Mouse (Mus musculus) liver, adult 2 months (tissue): ENCODE measurements around the gene Pdcd6. TPM values are rescaled to one million over a fixed set of nuclear protein-coding genes. Genes with fewer than 3 reads are reported as not detected.

ENCODE experiments used
- DNase-seq: peaks from one replicate; pipeline ENCODE4 v3.0.0-alpha.2; 2011; ENCODE audit warnings: low read depth, low spot score; ENCODE audit errors: extremely low read depth
- H3K27ac ChIP-seq: fragments of 200-500 bp; replicated peaks from 2 replicates; pipeline ENCODE4 v1.5.1; 2012; ENCODE audit warnings: low read depth, mild to moderate bottlenecking, control low read depth, inconsistent platforms, low read length; ENCODE audit not compliant: insufficient read depth
- H3K27me3 ChIP-seq: fragments of 200-500 bp; 2 replicates; pipeline ENCODE4 v1.6.1; 2012; ENCODE audit warnings: mild to moderate bottlenecking, moderate library complexity, low read length, inconsistent platforms; ENCODE audit not compliant: control insufficient read depth, insufficient read depth
- H3K36me3 ChIP-seq: fragments of 200-500 bp; 2 replicates; pipeline ENCODE4 v1.6.1; 2012; ENCODE audit warnings: low read length, inconsistent platforms; ENCODE audit not compliant: control insufficient read depth, insufficient read depth
- H3K4me1 ChIP-seq: fragments of 200-500 bp; 2 replicates; pipeline ENCODE4 v1.6.1; 2011; ENCODE audit warnings: low read length; ENCODE audit not compliant: control insufficient read depth, insufficient read depth
- H3K4me3 ChIP-seq: fragments of 200-500 bp; 2 replicates; pipeline ENCODE4 v1.5.1; 2011; ENCODE audit warnings: low read depth, mild to moderate bottlenecking, control low read depth, low read length, moderate library complexity; ENCODE audit not compliant: insufficient read depth
- H3K79me2 ChIP-seq: fragments of 200-500 bp; 2 replicates; pipeline ENCODE4 v1.6.1; 2012; ENCODE audit warnings: inconsistent platforms, mild to moderate bottlenecking, low read length, moderate library complexity; ENCODE audit not compliant: control insufficient read depth, insufficient read depth
- H3K9ac ChIP-seq: fragments of 200-500 bp; 2 replicates; pipeline ENCODE4 v1.6.1; 2012; ENCODE audit warnings: low read depth, mild to moderate bottlenecking, control low read depth, inconsistent platforms, low read length
- CTCF ChIP-seq: fragments of 200-500 bp; IDR thresholded peaks from 2 replicates; pipeline ENCODE4 v1.5.1; 2011; ENCODE audit warnings: low read depth, low read length, control low read depth
- POLR2A ChIP-seq: fragments of 200-500 bp; IDR thresholded peaks from 2 replicates; pipeline ENCODE4 v1.6.1; 2011; ENCODE audit warnings: low read length, control low read depth; ENCODE audit not compliant: insufficient read depth; ENCODE audit errors: extremely low read depth
- WGBS: fragments of 180-500 bp; shearing (Covaris S2); methylation state at CpG from one replicate; pipeline ENCODE4 v1.1.7; 2018; 5-methylcytosine and 5-hydroxymethylcytosine counted together
- polyA plus RNA-seq: library from polyadenylated mRNA; depleted of rRNA; stranded (reverse); fragments of >200 nt; gene quantifications from 2 replicates; pipeline ENCODE4 v1.2.3, GENCODE M21; 2012; rRNA removed
- total RNA-seq: library from RNA; depleted of rRNA; stranded (reverse); fragments of >200 nt; gene quantifications from 2 replicates; pipeline ENCODE4 v1.2.3, GENCODE M21; 2014; rRNA removed

Gene Pdcd6
- total RNA-seq (123 and 140 TPM in 2 replicates), polyA plus RNA-seq (77.0 and 82.5 TPM in 2 replicates)

DNA sequence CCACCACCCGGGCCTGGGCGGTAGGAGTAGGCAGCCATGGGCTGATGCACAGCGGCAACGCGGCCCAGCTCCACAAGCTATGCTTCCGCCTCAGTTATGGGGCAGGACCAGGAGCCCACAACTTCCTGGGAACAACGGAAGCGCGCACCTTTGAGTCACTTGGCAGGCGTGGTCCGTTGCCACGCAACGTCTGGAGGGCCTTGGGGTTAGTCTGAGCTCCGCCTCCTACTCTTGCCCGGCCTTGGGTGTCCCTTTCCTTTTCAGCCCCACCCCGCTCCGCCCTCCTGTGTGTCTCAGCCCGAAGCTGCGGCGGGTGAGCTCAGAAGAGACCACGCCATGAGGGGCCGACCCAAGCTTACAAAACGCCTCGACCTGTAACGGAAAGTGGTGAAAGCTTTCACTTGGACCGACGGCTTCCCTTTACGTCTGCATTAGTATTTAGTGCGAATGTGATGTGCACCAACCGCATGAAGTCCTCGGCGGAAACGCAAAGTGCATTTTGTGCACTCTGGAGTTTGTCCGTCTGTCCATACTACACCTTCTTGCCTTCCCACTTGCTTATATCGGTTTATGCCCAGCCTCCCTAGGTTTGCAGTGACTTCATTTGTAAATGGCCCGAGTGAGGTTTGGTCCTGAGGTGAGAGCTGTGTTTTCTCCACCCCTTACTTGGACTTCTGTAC lies at the start of gene Pdcd6:
Gene Pdcd6 (minus strand): TSS at position 411 of the 680 bp plus-strand sequence.
- peak; percentile 96 for DNase-seq
- peaks cover 3% of the 10 kb centered on the region for H3K4me1 ChIP-seq
- peaks cover 30% of the 10 kb centered on the region for H3K36me3 ChIP-seq
- H3K9ac ChIP-seq = peak within 1 kb of the TSS; percentile 90
- H3K4me3 ChIP-seq = peak within 1 kb of the TSS; percentile 88
- WGBS = under 1% methylated on average over 36 of the region's 36 CpGs
- H3K27me3 ChIP-seq = no peaks in the 10 kb centered on the region
- H3K27ac ChIP-seq = peak within 1 kb of the TSS; percentile 90
- H3K79me2 ChIP-seq = peaks cover 2% of the 10 kb centered on the region; the same call in 1 of the 2 replicates
- TF ChIP-seq POLR2A = peak; percentile 74
- no peak for TF ChIP-seq CTCF

DNA sequence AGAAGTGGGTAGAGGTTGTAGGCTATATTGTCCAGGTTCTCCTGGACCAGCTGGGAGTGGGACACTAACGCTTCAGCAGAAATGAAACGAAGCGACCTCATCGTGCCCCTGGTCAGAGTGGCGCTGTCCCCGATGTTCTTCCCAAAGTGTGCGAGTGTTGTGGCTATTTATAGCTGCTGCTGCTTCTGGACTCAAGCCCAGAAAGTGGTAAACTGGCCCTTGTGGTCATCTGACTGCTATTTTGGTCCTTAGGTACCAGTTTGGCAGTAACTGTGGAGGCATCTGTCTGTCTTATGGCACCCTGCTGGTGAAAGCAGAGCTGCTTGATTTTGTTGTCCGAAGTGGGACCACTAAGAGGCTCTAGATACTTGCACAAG lies 46.5 kb upstream of the Pdcd6 start, which contains the start of gene Lrrc14b:
Gene Lrrc14b (minus strand): TSS at position 147 of the 377 bp plus-strand sequence.
- 13% methylated on average over 8 of the region's 8 CpGs for WGBS
- DNase-seq = peak; percentile 74
- Histone ChIP-seq H3K9ac (peak within 1 kb of the TSS; percentile 10; the same call in 1 of the 2 replicates), H3K79me2 (no peaks in the 10 kb centered on the region), H3K36me3 (peaks cover 6% of the 10 kb centered on the region), H3K27me3 (no peaks in the 10 kb centered on the region), H3K27ac (peak within 1 kb of the TSS; percentile 1; the same call in 1 of the 2 replicates), H3K4me3 (peak within 1 kb of the TSS; percentile 19; the same call in 1 of the 2 replicates), H3K4me1 (peaks cover 7% of the 10 kb centered on the region; the same call in 1 of the 2 replicates)
- TF ChIP-seq CTCF (no peak), POLR2A (no peak)

- DNase-seq = peak; percentile 48
- WGBS = 70% methylated on average over 13 of the region's 13 CpGs
- TF ChIP-seq CTCF = no peak
- TF ChIP-seq POLR2A = no peak
- H3K4me1 ChIP-seq = peaks cover 7% of the 10 kb centered on the region; the same call in 1 of the 2 replicates
- H3K4me3 ChIP-seq = peak overlapping the region; percentile 19; the same call in 1 of the 2 replicates
- H3K27ac ChIP-seq = peak overlapping the region; percentile 1; the same call in 1 of the 2 replicates
- H3K27me3 ChIP-seq = no peaks in the 10 kb centered on the region
- H3K9ac ChIP-seq = peak overlapping the region; percentile 10; the same call in 1 of the 2 replicates
- peaks cover 10% of the 10 kb centered on the region for H3K36me3 ChIP-seq
- no peaks in the 10 kb centered on the region for H3K79me2 ChIP-seq
Measured at GRCm38 (mm10) chr13:74363176-74363858, 45.9 kb upstream of the Pdcd6 start.

DNA sequence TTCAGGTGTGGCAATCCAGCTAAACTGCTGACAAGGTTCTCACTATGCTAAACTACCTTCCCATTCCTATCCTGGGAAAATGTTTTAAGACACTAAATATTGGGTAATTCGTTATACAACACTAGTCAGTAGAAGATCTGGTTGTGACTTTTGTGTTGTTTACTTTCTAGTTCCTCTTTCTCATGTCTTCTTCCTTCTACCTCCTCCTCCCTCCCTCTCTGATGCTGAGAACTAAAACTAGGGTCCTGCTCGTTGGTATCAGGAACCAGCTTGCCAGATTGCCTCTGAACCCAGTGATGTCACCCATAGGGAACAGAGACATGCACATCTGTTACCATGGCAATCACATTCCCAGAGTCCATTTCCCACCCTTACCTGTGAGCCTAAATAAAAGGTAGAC lies 44.8 kb upstream of the Pdcd6 start:
- Histone ChIP-seq H3K4me1 (peaks cover 7% of the 10 kb centered on the region; the same call in 1 of the 2 replicates), H3K36me3 (peaks cover 16% of the 10 kb centered on the region), H3K27ac (no peak overlapping the region), H3K27me3 (no peaks in the 10 kb centered on the region), H3K79me2 (no peaks in the 10 kb centered on the region), H3K4me3 (no peak overlapping the region), H3K9ac (no peak overlapping the region)
- no peak for DNase-seq
- 65% methylated on average over 2 of the region's 2 CpGs for WGBS
- TF ChIP-seq POLR2A = no peak

DNA sequence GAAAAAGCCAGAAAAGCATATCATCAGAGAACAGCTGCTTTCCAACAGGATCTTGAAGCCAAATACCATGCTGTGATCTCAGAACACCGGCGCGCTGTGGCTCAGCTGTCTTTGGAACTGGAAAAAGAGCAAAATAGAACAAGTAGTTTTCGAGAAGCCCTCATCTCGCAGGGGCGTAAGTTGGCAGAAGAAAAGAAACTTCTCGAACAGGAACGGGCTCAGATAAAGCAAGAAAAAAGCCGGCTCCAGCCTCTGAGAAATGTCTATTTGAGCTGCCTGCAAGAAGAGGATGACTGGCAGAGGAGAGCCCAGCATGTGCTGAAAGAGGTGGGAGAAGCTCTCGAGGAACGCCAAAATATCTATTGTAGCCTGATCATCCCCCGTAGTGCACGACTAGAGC lies 39.1 kb upstream of the Pdcd6 start:
- H3K27ac ChIP-seq = no peak overlapping the region
- H3K27me3 ChIP-seq = no peaks in the 10 kb centered on the region
- no peaks in the 10 kb centered on the region for H3K79me2 ChIP-seq
- 94% methylated on average over 13 of the region's 13 CpGs for WGBS
- H3K4me1 ChIP-seq = no peaks in the 10 kb centered on the region
- H3K36me3 ChIP-seq = peaks cover 42% of the 10 kb centered on the region
- TF ChIP-seq CTCF (no peak), POLR2A (no peak)
- no peak for DNase-seq
- no peak overlapping the region for H3K9ac ChIP-seq
- no peak overlapping the region for H3K4me3 ChIP-seq
